Mouse (Mus musculus) urinary bladder, adult 2 months (tissue): ENCODE results near the gene Trip12. TPM values are rescaled to one million over a fixed set of nuclear protein-coding genes. Genes with fewer than 3 reads are reported as not detected.

ENCODE experiments used
- DNase-seq: peaks from one replicate; pipeline ENCODE4 v3.0.0; 2022; ENCODE audit warnings: low spot score
- polyA plus RNA-seq: library from polyadenylated mRNA; depleted of rRNA; stranded (reverse); fragments of >200 nt; gene quantifications from 2 replicates; pipeline ENCODE4 v1.2.3, GENCODE M21; 2012; rRNA removed

The Trip12 gene
- 84.8 and 90.2 TPM in 2 replicates for polyA plus RNA-seq

- no peak for DNase-seq
Observed at GRCm38 (mm10) chr1:84840018-84840664, at the start of gene Trip12. TSS of gene Trip12 (minus strand) at chr1:84840516.

- no peak for DNase-seq
Observed at GRCm38 (mm10) chr1:84890005-84890393, 49.7 kb upstream of the Trip12 start.

DNA sequence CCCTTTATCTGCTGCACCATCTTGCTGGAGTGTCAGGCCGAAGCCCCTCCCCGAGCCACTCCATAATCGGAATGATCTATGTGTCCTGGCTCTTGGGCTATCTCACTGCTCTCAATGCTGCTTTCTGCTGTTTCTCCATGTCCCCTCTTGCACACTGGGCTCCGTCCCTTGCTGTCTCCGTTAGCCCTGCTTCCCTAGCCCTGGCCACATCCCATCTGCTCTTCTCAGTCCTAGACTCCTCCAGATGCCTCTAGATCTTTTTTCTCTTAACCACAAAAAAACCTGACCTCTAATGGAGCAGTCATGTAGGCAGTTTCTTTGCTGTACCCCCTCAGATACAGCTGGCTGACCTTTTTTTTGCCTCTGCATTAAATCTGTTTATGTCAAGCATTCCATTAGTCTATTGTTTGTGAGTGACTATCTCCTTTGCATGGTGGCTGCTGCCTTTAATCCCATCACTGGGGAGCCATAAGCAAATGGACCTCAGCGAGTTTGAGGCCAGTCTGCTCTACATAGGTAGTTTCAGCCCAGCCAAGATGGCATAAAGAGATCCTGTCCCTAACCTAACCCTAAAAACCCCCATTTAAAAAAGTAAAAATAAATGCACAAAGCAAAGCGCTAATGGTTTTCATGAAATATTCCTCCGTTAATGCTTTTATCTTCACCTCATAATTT is 49.2 kb upstream of the Trip12 start:
- no peak for DNase-seq

DNA sequence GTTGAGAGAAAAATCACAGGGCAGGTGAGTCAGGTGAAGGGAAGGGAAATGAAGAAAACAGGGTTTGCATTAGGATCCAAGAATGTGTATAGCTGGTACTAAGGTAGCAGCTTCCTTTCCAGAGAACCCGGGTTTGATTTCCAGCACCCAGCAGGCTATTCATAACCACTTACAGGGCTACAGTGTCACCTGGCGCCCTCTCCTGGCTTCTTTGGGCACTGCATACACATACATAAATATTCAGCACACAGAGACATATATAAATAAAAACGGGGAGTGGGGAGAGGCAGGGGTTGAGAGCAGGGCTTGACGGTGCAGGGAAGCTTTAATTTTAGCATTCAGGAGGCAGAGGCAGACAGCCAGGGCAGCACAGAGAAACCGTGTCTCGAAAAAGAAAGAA is 45.6 kb upstream of the Trip12 start:
- no peak for DNase-seq

GRCm38 (mm10) chr1:84885174-84885573 is 44.9 kb upstream of the Trip12 start:
- no peak for DNase-seq

DNA sequence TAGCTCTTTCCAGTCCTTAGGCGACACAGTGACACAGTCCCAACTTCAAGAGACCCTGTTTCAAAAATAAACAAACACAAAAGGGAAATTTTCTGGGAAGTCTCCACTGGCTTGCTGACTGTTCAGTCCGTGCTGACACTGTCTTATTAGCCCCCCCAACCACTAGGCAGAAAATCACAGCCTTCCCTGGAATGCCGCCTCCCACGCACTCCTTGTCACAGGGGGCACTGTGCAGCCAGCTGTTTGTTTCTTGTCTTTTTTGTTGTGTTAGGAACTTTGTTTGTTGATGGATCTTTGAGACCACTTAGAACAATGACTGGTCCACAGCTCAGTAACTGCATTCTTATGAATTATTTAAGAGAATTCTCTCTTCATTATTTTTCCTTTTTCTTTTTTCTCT is 43.6 kb upstream of the Trip12 start:
- DNase-seq: no peak

GRCm38 (mm10) chr1:84882937-84883336 is 42.6 kb upstream of the Trip12 start:
- no peak for DNase-seq

GRCm38 (mm10) chr1:84882066-84882532 is 41.8 kb upstream of the Trip12 start:
- DNase-seq: no peak

GRCm38 (mm10) chr1:84881248-84882065 is 41.1 kb upstream of the Trip12 start:
- DNase-seq: no peak

DNA sequence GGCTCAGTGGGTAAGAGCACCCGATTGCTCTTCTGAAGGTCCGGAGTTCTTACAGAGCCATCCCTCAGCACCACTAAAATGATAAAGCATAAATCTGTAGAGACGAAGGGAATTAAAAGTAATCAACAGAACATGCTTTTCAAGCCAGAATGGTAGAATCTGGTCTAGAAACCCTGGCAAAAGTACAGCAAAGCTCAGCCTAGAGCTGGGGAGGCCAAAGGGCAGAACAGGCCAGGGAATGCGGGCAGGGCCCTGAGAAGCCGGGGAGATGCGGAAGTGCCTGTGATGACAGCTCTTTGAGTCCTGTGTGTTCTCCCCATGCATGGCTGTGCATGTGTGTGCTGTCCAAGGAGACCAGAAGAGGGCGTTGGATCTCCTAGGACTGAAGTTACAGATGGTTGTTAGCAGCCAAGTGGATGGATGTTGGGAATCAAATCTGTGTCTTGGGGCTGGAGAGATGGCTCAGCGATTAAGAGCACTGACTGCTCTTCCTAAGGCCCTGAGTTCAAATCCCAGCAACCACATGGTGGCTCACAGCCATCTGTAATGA is 39.3 kb upstream of the Trip12 start:
- no peak for DNase-seq

DNA sequence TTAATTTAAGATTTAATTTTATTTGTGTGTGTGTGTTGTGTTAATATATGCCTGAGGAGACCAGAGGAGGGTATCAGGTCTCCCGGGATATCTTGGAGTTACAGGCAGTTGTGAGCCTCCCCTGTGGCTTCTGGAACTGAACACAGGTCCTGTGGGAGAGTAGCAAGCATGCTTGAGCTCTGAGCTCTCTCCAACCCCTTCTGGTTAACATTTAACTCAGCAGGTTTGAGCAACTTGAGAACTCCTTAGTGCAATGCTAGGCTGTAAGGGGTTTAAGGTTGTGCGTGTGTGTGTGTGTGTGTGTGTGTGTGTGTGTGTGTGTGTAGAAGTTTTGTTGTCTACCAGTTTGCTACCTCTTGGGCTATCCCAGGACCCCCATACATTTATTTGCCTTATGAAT is 37.3 kb upstream of the Trip12 start:
- DNase-seq: no peak

GRCm38 (mm10) chr1:84872939-84873338 is 32.6 kb upstream of the Trip12 start:
- no peak for DNase-seq

- DNase-seq: no peak
Observed at GRCm38 (mm10) chr1:84872105-84872504, 31.8 kb upstream of the Trip12 start.

- DNase-seq: no peak
Observed at GRCm38 (mm10) chr1:84871131-84871530, 30.8 kb upstream of the Trip12 start.

DNA sequence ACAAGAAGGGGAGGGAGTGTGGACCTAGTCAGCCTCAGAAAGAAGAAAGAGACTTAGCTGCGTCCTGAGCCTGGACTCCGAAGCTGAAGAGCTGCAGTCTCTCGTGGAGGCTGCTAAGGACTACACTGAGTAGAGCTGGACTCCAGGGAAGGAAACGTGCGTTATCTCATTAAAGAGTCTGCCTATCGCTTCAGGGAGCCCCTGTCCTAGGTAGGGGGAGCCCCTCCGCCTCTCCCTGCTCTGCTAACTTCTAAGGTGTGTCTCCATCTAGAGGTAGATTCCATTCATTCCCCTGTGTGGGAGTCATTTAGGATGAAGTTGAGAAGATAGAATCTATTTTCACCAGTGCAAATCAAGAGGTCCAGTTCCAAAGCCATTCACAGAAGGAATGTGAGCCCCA is 29.2 kb upstream of the Trip12 start:
- no peak for DNase-seq

- DNase-seq: no peak
Observed at GRCm38 (mm10) chr1:84868841-84869240, 28.5 kb upstream of the Trip12 start.

- no peak for DNase-seq
Observed at GRCm38 (mm10) chr1:84868311-84868710, 28.0 kb upstream of the Trip12 start.

DNA sequence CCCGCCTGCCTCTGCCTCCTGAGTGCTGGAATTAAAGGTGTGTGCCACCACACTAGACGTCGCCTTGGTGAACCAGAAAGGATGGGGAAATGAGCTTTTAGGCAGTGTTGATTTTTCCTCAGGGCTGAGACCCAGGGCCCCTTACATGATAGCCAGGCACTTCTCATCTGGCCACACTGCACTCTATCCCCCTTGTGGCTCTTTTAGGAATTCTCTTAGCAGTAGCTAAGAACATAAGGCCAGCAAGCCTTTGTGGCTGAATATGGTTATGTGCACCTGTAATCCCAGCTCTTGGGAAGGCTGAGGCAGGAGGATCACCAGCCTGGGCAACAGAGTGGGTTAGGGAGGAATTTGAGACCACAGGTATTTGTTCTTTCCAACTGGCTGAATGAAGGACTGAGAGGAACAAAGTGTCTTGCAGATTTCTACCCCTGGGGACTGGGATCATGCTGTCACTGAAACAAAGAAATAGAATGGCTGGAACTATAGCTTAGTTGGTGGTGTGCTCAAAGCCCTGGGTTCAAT is 26.5 kb upstream of the Trip12 start:
- no peak for DNase-seq

DNA sequence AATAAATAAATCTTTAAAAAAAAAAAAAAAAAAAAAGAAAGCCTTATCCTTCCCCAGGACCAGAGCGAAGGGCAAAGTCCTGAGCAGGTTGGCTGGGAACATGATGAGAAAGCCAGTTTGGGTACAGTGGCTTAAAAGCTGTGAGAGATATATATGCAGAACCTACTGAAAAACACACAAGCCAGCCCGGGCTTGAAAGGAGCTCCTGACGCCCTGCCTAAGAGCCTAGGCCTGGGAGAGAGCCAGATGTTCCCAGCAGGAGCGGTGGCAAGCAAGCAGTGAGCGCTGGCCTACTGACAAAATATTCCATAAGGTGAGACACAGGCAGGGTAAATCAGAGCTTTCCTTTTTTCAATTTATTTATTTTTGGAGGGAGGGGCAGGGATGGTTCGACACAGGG is 25.9 kb upstream of the Trip12 start:
- no peak for DNase-seq

DNA sequence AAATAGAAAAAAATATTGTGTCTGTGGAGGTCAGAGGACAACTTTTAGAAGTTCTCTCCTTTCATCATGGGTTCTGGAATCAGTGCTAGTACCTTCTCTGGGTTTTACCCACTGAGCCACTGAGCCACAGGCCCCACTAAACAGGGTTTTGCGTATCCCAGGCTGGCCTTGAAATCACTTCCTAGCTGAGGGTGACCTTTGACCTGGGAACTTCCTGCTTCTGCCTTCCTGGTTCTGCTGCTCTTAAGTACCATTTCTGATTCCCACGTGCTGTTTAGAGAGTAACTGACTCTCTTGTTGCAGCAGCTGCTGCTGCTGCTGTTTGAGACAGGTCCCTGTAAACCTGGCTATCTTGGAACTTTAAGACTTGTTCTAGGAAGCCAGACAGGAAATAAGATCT is 24.3 kb upstream of the Trip12 start:
- no peak for DNase-seq

- DNase-seq: no peak
Observed at GRCm38 (mm10) chr1:84861255-84861630, 20.9 kb upstream of the Trip12 start.
